Mouse (Mus musculus): ENCODE data around the gene Satb2. TPM values are rescaled to one million over a fixed set of nuclear protein-coding genes. Genes with fewer than 3 reads are reported as not detected.

Gene Satb2
- polyA plus RNA-seq, 1 experiment, result 0.16 TPM

- no peak for TF ChIP-seq POLR2A (IDR thresholded peaks at IDR 0.05; ENCODE audit: control insufficient read depth, extremely low read depth, insufficient read depth, low read length, poor library complexity)
- TF ChIP-seq CTCF (IDR thresholded peaks at IDR 0.05; ENCODE audit: borderline replicate concordance, control insufficient read depth, extremely low read depth, insufficient read depth, low read length, poor library complexity), result no peak
- H3K4me3 ChIP-seq (ENCODE audit: control insufficient read depth, insufficient read depth, low read length), result no peak overlapping the region
- H3K27ac ChIP-seq (ENCODE audit: control insufficient read depth, insufficient read depth, low read length), result no peak overlapping the region
- DNase-seq, result no peak
- WGBS, result 5% methylated on average over 27 of the region's 27 CpGs
- H3K36me3 ChIP-seq (ENCODE audit: control insufficient read depth, insufficient read depth, low read length), result no peaks in the 10 kb centered on the region
- no peaks in the 10 kb centered on the region for H3K4me1 ChIP-seq (replicated peaks; ENCODE audit: control insufficient read depth, insufficient read depth, low read length)
- H3K27me3 ChIP-seq (ENCODE audit: control insufficient read depth, insufficient read depth, low read length), result peaks cover 26% of the 10 kb centered on the region
Measured at GRCm38 (mm10) chr1:56980631-56981275, 2.3 kb upstream of the Satb2 start.

GRCm38 (mm10) chr1:56979531-56980395 is 1.3 kb upstream of the Satb2 start:
- no peak overlapping the region for H3K27ac ChIP-seq (ENCODE audit: control insufficient read depth, insufficient read depth, low read length)
- TF ChIP-seq POLR2A (IDR thresholded peaks at IDR 0.05; ENCODE audit: control insufficient read depth, extremely low read depth, insufficient read depth, low read length, poor library complexity) (no peak), CTCF (IDR thresholded peaks at IDR 0.05; ENCODE audit: borderline replicate concordance, control insufficient read depth, extremely low read depth, insufficient read depth, low read length, poor library complexity) (no peak)
- DNase-seq, result no peak
- no peaks in the 10 kb centered on the region for H3K4me1 ChIP-seq (replicated peaks; ENCODE audit: control insufficient read depth, insufficient read depth, low read length)
- H3K4me3 ChIP-seq (ENCODE audit: control insufficient read depth, insufficient read depth, low read length), result no peak overlapping the region
- peaks cover 25% of the 10 kb centered on the region for H3K27me3 ChIP-seq (ENCODE audit: control insufficient read depth, insufficient read depth, low read length)
- WGBS, result 16% methylated on average over 7 of the region's 7 CpGs
- no peaks in the 10 kb centered on the region for H3K36me3 ChIP-seq (ENCODE audit: control insufficient read depth, insufficient read depth, low read length)

DNA sequence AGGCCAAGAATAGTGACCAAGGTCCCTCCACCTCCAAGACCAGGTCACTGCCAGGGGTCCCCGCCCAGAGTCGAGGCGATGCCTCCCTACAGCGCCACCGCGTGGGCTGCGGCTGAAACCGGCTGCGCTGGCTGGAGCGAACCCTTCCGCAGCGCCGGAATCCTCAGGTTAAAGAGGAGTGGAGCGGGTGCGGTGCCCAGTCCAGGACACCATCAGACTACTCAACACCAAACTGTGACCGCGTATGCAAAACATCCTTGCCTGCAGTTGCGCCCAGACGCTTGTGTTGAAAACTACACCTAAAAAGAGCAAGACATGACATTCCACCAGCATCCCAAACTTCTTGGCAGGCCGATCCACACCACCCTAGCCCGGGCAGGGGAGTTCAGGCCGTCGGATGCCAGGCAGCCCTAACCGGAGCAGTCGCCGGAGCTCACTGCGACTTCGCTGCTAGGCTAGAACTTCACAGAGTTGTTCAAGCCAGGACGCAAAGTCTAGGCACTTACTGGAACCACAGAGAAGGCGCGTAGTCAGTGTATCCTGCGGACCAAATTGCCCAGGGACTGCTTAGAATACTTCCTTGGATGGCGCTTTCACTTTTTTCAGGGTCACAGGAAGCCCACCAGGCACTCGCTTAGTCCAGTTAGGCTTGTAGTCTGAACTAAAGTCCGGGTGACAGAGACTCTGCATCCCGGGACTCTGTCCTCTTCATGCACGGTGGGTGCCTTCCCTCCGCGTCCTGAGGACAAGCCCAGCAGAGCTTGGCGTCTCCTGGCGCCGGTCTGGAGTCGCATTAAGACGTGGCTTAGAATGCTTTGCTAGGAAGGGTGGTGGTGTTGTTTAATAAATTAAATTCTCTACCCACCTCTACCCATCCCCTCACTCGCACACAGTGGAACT is 999 bp downstream of the Satb2 start:
- Histone ChIP-seq H3K4me1 (replicated peaks; ENCODE audit: control insufficient read depth, insufficient read depth, low read length) (peaks cover 5% of the 10 kb centered on the region; the same call in 1 of the 2 replicates), H3K27ac (ENCODE audit: control insufficient read depth, insufficient read depth, low read length) (no peak overlapping the region), H3K4me3 (ENCODE audit: control insufficient read depth, insufficient read depth, low read length) (no peak overlapping the region), H3K36me3 (ENCODE audit: control insufficient read depth, insufficient read depth, low read length) (no peaks in the 10 kb centered on the region), H3K27me3 (ENCODE audit: control insufficient read depth, insufficient read depth, low read length) (peaks cover 19% of the 10 kb centered on the region)
- TF ChIP-seq POLR2A (IDR thresholded peaks at IDR 0.05; ENCODE audit: control insufficient read depth, extremely low read depth, insufficient read depth, low read length, poor library complexity) (no peak), CTCF (IDR thresholded peaks at IDR 0.05; ENCODE audit: borderline replicate concordance, control insufficient read depth, extremely low read depth, insufficient read depth, low read length, poor library complexity) (peak; percentile 36; the same call in 1 of the 2 replicates)
- WGBS, result 2% methylated on average over 45 of the region's 45 CpGs
- DNase-seq, result peak; percentile 17

- Histone ChIP-seq H3K36me3 (ENCODE audit: control insufficient read depth, insufficient read depth, low read length) (no peaks in the 10 kb centered on the region), H3K4me1 (replicated peaks; ENCODE audit: control insufficient read depth, insufficient read depth, low read length) (peaks cover 9% of the 10 kb centered on the region), H3K27me3 (ENCODE audit: control insufficient read depth, insufficient read depth, low read length) (peaks cover 19% of the 10 kb centered on the region), H3K27ac (ENCODE audit: control insufficient read depth, insufficient read depth, low read length) (no peak overlapping the region), H3K4me3 (ENCODE audit: control insufficient read depth, insufficient read depth, low read length) (no peak overlapping the region)
- TF ChIP-seq POLR2A (IDR thresholded peaks at IDR 0.05; ENCODE audit: control insufficient read depth, extremely low read depth, insufficient read depth, low read length, poor library complexity), result no peak
- no peak for TF ChIP-seq CTCF (IDR thresholded peaks at IDR 0.05; ENCODE audit: borderline replicate concordance, control insufficient read depth, extremely low read depth, insufficient read depth, low read length, poor library complexity)
- WGBS, result 8% methylated on average over 11 of the region's 11 CpGs
- no peak for DNase-seq
Measured at GRCm38 (mm10) chr1:56976825-56977104, 1.7 kb downstream of the Satb2 start.

GRCm38 (mm10) chr1:56976044-56976824 is 2.2 kb downstream of the Satb2 start:
- Histone ChIP-seq H3K27ac (ENCODE audit: control insufficient read depth, insufficient read depth, low read length) (no peak overlapping the region), H3K4me1 (replicated peaks; ENCODE audit: control insufficient read depth, insufficient read depth, low read length) (peaks cover 9% of the 10 kb centered on the region), H3K4me3 (ENCODE audit: control insufficient read depth, insufficient read depth, low read length) (no peak overlapping the region), H3K36me3 (ENCODE audit: control insufficient read depth, insufficient read depth, low read length) (no peaks in the 10 kb centered on the region), H3K27me3 (ENCODE audit: control insufficient read depth, insufficient read depth, low read length) (peaks cover 19% of the 10 kb centered on the region)
- 11% methylated on average over 25 of the region's 25 CpGs for WGBS
- DNase-seq, result no peak
- no peak for TF ChIP-seq POLR2A (IDR thresholded peaks at IDR 0.05; ENCODE audit: control insufficient read depth, extremely low read depth, insufficient read depth, low read length, poor library complexity)
- no peak for TF ChIP-seq CTCF (IDR thresholded peaks at IDR 0.05; ENCODE audit: borderline replicate concordance, control insufficient read depth, extremely low read depth, insufficient read depth, low read length, poor library complexity)
